ENCODE assay signal across 20 mouse cellular contexts in the genomic region with DNA sequence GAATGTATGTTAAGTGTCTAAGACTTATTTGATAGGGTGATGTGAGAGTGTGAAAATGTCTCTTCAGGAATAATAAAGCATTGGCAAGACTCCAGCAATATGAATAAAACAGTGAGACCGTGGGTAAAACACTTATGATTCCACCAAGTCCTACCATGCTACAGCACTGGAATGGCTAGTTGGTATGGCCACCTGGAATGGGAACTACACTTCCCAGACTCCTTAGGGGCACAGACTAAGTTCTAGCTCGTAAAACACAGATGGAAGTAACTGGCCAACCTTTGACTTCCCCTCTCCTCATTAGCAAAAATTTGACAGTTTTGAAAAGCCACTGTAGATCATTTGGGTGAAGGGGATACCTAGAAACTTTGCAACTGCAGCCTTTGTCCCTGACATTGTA.
DNase-seq lines count a peak whose midpoint lies in the region; ATAC-seq and TF ChIP-seq lines count a peak whose summit lies in the region.
"Had no signal": no experiment of that assay in that cellular context is flagged by ENCODE, and none has a peak within 500 bp of the region (broad histone marks: within the 10 kb centered on the region; RNA-seq: fewer than 3 reads in every experiment).

No protein-coding gene starts in this region.

- H3K4me3 ChIP-seq in limb, embryonic 11.5 days (ENCODE audit: low read depth, low read length) = no peak overlapping the region
- H3K4me3 ChIP-seq in limb, embryonic 10.5 days = no peak overlapping the region
- H3K4me3 ChIP-seq in MEL (ENCODE audit: control insufficient read depth in 1 of 2, insufficient read depth in 1 of 2, low read depth in 2 of 2, low read length in 2 of 2) = no peak overlapping the region

- intact Hi-C loops in left cerebral cortex, postnatal 14 days (cut with DNase I) = no loop called here

- no peak for TF ChIP-seq POLR2A in MEL (IDR thresholded peaks at IDR 0.05; ENCODE audit: control insufficient read depth in 1 of 2, insufficient read depth in 1 of 2, low read depth in 1 of 2, low read length in 2 of 2, poor library complexity in 1 of 2)

- no peak for DNase-seq in limb, embryonic 11.5 days (ENCODE audit: low spot score)
- no peak for DNase-seq in limb, embryonic 10.5 days (ENCODE audit: low spot score)
- no peak for DNase-seq in MEL (ENCODE audit: low read depth, low spot score)
- DNase-seq in left cerebral cortex, postnatal 14 days (ENCODE audit: low spot score in 2 of 2) = no peak
- DNase-seq: adrenal gland, adult 2 months; adrenal gland, adult 8-10 months; adrenal gland, postnatal 10 days; adrenal gland, postnatal 14 days; adrenal gland, postnatal 25 days; adrenal gland, postnatal 36 days; B cell, adult 2 months; cerebellum, adult 11 months; cerebellum, adult 11-12 months; cerebellum, adult 18-20 months; cerebellum, adult 2 months had no signal

- H3K9ac ChIP-seq in limb, embryonic 11.5 days (ENCODE audit: low read length) = no peak overlapping the region
- H3K9ac ChIP-seq in MEL (ENCODE audit: control insufficient read depth, low read depth, low read length, poor library complexity, severe bottlenecking) = no peak overlapping the region

- no peaks in the 10 kb centered on the region for H3K9me3 ChIP-seq in limb, embryonic 11.5 days (ENCODE audit: control insufficient read depth, low read length)
- H3K9me3 ChIP-seq in limb, embryonic 10.5 days (replicated peaks) = no peaks in the 10 kb centered on the region
- H3K9me3 ChIP-seq in MEL (replicated peaks; ENCODE audit: insufficient read depth, low read length) = no peaks in the 10 kb centered on the region
- H3K9me3 ChIP-seq: G1E had no signal

- 0 out of 2 replicates have a peak, but pooled peaks have one; percentile 60 for ATAC-seq in limb, embryonic 11.5 days (ENCODE audit: insufficient number of reproducible peaks, low FRiP score, low TSS enrichment, low read depth)
- ATAC-seq: activated CD4-positive, CD25-positive, alpha-beta regulatory T cell, adult 4 months; CD4-positive, CD25-positive, alpha-beta regulatory T cell, adult 4 months; Patski had no signal

- no peak overlapping the region for H3K4me2 ChIP-seq in limb, embryonic 11.5 days (ENCODE audit: low read depth, severe bottlenecking)

- TF ChIP-seq RAD21 in MEL (IDR thresholded peaks at IDR 0.05; ENCODE audit: low read depth, low read length) = no peak

- WGBS in limb, embryonic 11.5 days = 61% methylated on average over 2 of the region's 2 CpGs
- WGBS in limb, embryonic 10.5 days = 81% methylated on average over 2 of the region's 2 CpGs

- no peak for TF ChIP-seq EP300 in MEL (IDR thresholded peaks at IDR 0.05; ENCODE audit: low read depth in 1 of 2, low read length in 2 of 2)

- no peaks in the 10 kb centered on the region for H3K36me3 ChIP-seq in limb, embryonic 11.5 days (ENCODE audit: control insufficient read depth, insufficient read depth, low read length)
- H3K36me3 ChIP-seq in limb, embryonic 10.5 days = peaks cover 37% of the 10 kb centered on the region
- peaks cover 0 to 6% of the 10 kb centered on the region in 2 experiments; a peak in 2 of 4 replicates for H3K36me3 ChIP-seq in MEL (ENCODE audit: control insufficient read depth in 1 of 2, insufficient read depth in 2 of 2, low read length in 2 of 2)
- H3K36me3 ChIP-seq: G1E had no signal

- no peaks in the 10 kb centered on the region for H3K79me2 ChIP-seq in MEL (ENCODE audit: control insufficient read depth, insufficient read depth, low read length, poor library complexity)

- no peak overlapping the region for H3K27ac ChIP-seq in limb, embryonic 11.5 days (replicated peaks; ENCODE audit: low read depth, low read length)
- no peak overlapping the region for H3K27ac ChIP-seq in limb, embryonic 10.5 days
- H3K27ac ChIP-seq in MEL (ENCODE audit: control insufficient read depth, low read depth, low read length) = no peak overlapping the region

- H3K27me3 ChIP-seq in limb, embryonic 11.5 days (ENCODE audit: control insufficient read depth, insufficient read depth, low read length) = no peaks in the 10 kb centered on the region
- H3K27me3 ChIP-seq in limb, embryonic 10.5 days (ENCODE audit: low read depth, poor library complexity, severe bottlenecking) = no peaks in the 10 kb centered on the region
- peaks cover 9% of the 10 kb centered on the region in 2 experiments for H3K27me3 ChIP-seq in MEL (ENCODE audit: control insufficient read depth in 1 of 2, insufficient read depth in 2 of 2, low read length in 2 of 2)
- H3K27me3 ChIP-seq: CH12.LX, Patski had no signal

- no peaks in the 10 kb centered on the region for H3K4me1 ChIP-seq in limb, embryonic 11.5 days (ENCODE audit: control insufficient read depth, insufficient read depth, low read length)
- H3K4me1 ChIP-seq in limb, embryonic 10.5 days = no peaks in the 10 kb centered on the region
- no peaks in the 10 kb centered on the region; a peak in 1 of 4 replicates for H3K4me1 ChIP-seq in MEL (ENCODE audit: control insufficient read depth in 1 of 2, insufficient read depth in 2 of 2, low read length in 2 of 2)

- no peak for TF ChIP-seq CTCF in MEL (IDR thresholded peaks at IDR 0.05 in 2 of 3, conservative IDR thresholded peaks at IDR 0.05 in 1 of 3; ENCODE audit: control insufficient read depth in 1 of 3, insufficient read depth in 1 of 3, low read depth in 2 of 3, low read length in 3 of 3, poor library complexity in 1 of 3, severe bottlenecking in 1 of 3)

TF ChIP-seq in MEL, 35 proteins besides CTCF, POLR2A, EP300 and RAD21:
- TF ChIP-seq MYC (IDR thresholded peaks at IDR 0.05; ENCODE audit: low read depth, low read length) (no peak), CHD2 (IDR thresholded peaks at IDR 0.05; ENCODE audit: low read length) (no peak), HCFC1 (IDR thresholded peaks at IDR 0.05; ENCODE audit: low read depth, low read length) (peak; percentile 70; the same call in 1 of the 2 replicates)
